Mouse (Mus musculus) embryonic fibroblast, embryonic 13.5 days (primary cell): Measurements from ENCODE around the gene Slc13a5. TPM values are rescaled to one million over a fixed set of nuclear protein-coding genes. Genes with fewer than 3 reads are reported as not detected.
A peak's percentile ranks its signal among the peaks of the same experiment; 100 is the strongest.

Experiments used
- H3K27ac ChIP-seq: 2 replicates; pipeline ENCODE4 v1.5.1; 2012; ENCODE audit warnings: low read length, control low read depth, inconsistent platforms; ENCODE audit not compliant: insufficient read depth
- H3K4me1 ChIP-seq: 2 replicates; pipeline ENCODE4 v1.6.1; 2011; ENCODE audit warnings: low read length; ENCODE audit not compliant: control insufficient read depth, insufficient read depth
- H3K4me3 ChIP-seq: 2 replicates; pipeline ENCODE4 v1.5.1; 2011; ENCODE audit warnings: mild to moderate bottlenecking, control low read depth, low read length; ENCODE audit not compliant: insufficient read depth
- CTCF ChIP-seq: IDR thresholded peaks from 2 replicates; pipeline ENCODE4 v1.5.1; 2011; ENCODE audit warnings: mild to moderate bottlenecking, control low read depth, low read length, moderate library complexity, borderline replicate concordance; ENCODE audit not compliant: insufficient read depth
- POLR2A ChIP-seq: IDR thresholded peaks from 2 replicates; pipeline ENCODE4 v1.6.1; 2011; ENCODE audit warnings: low read depth, mild to moderate bottlenecking, control low read depth, low read length, moderate library complexity
- polyA plus RNA-seq: library from polyadenylated mRNA; stranded (reverse); fragments of >200 nt; gene quantifications from 2 replicates; pipeline ENCODE4 v1.2.4, GENCODE M21; 2011; ENCODE audit warnings: low read depth; ENCODE audit not compliant: missing spikeins, insufficient read length

The Slc13a5 gene
- polyA plus RNA-seq, result 0.74 TPM in 1 of 2 replicates, not detected in the other

GRCm38 (mm10) chr11:72266960-72267560 lies at the start of gene Slc13a5:
Gene Slc13a5 (minus strand): TSS chr11:72267222.
- Histone ChIP-seq H3K4me1 (no peaks in the 10 kb centered on the region), H3K27ac (no peak within 1 kb of the TSS), H3K4me3 (peak within 1 kb of the TSS; percentile 40)
- no peak for TF ChIP-seq POLR2A
- no peak for TF ChIP-seq CTCF

- Histone ChIP-seq H3K4me1 (no peaks in the 10 kb centered on the region), H3K4me3 (no peak within 1 kb of the TSS), H3K27ac (no peak within 1 kb of the TSS)
- no peak for TF ChIP-seq CTCF
- no peak for TF ChIP-seq POLR2A
Observed at GRCm38 (mm10) chr11:72314151-72314895, 47.3 kb upstream of the Slc13a5 start, which contains the start of gene Fbxo39. Gene Fbxo39 (plus strand): TSS chr11:72314444.

DNA sequence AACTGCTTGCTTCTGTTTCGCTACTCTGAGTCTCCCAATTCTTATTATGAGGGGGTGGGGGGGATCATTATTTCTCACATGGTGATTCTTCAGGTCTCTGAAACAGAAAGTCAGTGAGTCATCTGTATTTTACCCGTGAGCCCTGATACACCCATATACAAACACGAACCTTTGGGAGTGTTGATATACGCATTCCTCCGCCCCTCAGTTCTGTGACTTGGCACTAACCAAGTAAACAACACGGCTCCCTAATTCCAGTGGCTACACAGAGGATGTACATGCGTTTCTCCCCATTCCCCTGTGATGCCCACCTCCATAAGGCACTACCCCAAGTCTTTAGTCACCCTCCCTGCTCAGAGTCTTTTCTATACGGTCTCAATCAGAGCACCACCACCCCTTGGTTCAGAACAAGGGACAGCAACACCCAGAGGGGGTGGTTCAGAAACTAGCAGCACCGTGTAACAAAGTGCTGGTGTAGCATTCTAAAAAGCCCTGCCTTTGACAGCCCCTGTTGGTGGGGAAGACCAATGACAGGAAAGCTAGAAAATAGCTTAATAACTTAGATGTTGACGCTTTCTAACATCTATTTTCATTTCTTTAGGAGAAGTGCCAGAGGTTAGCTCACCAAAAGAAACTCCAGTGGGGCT lies 44.5 kb upstream of the Slc13a5 start:
- Histone ChIP-seq H3K4me3 (no peak overlapping the region), H3K4me1 (no peaks in the 10 kb centered on the region), H3K27ac (no peak overlapping the region)
- no peak for TF ChIP-seq POLR2A
- TF ChIP-seq CTCF, result no peak

DNA sequence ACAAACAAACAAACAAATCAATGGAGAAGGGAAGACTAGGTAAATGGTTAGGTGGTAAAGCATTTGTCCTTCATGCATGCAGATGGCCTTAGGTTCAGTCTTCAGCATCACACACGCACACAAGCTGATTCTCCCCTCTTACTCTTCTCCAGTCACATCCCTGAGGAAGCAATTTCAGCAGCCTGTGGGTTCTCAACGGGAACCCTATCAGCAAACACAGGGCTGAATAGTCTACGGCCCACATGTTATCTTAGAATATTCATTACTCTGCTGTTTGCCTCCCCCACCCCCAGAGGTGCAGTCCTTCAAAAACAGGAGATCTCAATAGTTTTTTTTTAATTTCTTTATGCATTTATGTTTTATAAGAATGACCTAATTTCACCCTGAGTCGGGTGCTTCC lies 43.5 kb upstream of the Slc13a5 start:
- Histone ChIP-seq H3K4me3 (no peak overlapping the region), H3K27ac (no peak overlapping the region), H3K4me1 (no peaks in the 10 kb centered on the region)
- TF ChIP-seq CTCF (no peak), POLR2A (no peak)

DNA sequence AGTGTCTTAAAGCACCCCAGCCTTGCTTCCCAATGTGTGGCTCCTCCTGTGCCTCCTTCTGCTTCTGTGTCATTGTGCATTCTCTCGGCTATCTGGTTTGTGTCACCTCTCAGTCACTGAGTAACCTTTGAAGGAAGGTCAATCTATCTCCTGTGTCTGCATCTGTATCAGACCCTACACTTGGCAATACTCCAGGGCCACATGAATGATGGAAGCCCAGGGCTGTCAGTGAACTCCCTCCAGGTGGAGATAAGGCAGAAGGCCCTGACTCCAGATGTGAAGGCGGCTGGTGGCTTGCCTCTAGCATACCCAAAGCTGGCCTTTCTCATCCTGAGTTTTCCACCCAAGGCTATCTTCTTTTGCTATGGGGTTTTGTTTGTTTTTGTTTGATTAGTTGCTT lies 42.0 kb upstream of the Slc13a5 start:
- H3K4me1 ChIP-seq, result no peaks in the 10 kb centered on the region
- no peak overlapping the region for H3K27ac ChIP-seq
- H3K4me3 ChIP-seq, result no peak overlapping the region
- TF ChIP-seq POLR2A, result no peak
- no peak for TF ChIP-seq CTCF

- no peak overlapping the region for H3K4me3 ChIP-seq
- TF ChIP-seq POLR2A (no peak), CTCF (no peak)
- no peak overlapping the region for H3K27ac ChIP-seq
- H3K4me1 ChIP-seq, result no peaks in the 10 kb centered on the region
Observed at GRCm38 (mm10) chr11:72307461-72307860, 40.4 kb upstream of the Slc13a5 start.

GRCm38 (mm10) chr11:72302230-72302629 lies 35.2 kb upstream of the Slc13a5 start:
- Histone ChIP-seq H3K27ac (no peak overlapping the region), H3K4me3 (peak overlapping the region; percentile 36), H3K4me1 (no peaks in the 10 kb centered on the region; the same call in 1 of the 2 replicates)
- TF ChIP-seq CTCF (no peak), POLR2A (no peak)

DNA sequence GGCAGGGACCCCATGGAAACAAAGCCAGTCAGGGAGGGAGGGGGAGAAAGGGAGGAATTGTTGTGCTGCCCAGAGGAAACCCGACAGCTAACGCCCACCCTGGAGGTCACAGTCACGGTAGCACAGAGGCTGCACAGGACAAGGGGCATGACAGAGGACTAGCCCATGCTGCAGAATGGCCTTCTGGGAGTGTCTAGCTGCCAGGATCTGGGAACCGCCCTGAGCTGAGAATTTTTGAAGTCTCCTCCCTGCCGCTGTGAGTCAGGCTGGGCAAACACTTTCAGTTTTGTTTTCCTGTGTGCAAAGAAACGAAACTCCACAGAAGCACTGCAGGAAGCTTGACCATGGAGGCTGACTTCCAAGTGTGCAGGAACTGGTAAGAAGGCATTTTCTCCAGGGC lies 34.3 kb upstream of the Slc13a5 start, which contains the start of gene Xaf1:
Gene Xaf1 (plus strand): TSS at position 296 of the 400 bp plus-strand sequence.
- peak within 1 kb of the TSS; percentile 36 for H3K4me3 ChIP-seq
- TF ChIP-seq POLR2A (peak; percentile 66), CTCF (no peak)
- peak within 1 kb of the TSS; percentile 32 for H3K27ac ChIP-seq
- no peaks in the 10 kb centered on the region; the same call in 1 of the 2 replicates for H3K4me1 ChIP-seq

- no peak for TF ChIP-seq CTCF
- Histone ChIP-seq H3K4me3 (no peak overlapping the region), H3K27ac (no peak overlapping the region), H3K4me1 (no peaks in the 10 kb centered on the region)
Observed at GRCm38 (mm10) chr11:72293116-72293515, 26.1 kb upstream of the Slc13a5 start.

GRCm38 (mm10) chr11:72287543-72287942 lies 20.5 kb upstream of the Slc13a5 start:
- no peak overlapping the region for H3K4me3 ChIP-seq
- H3K4me1 ChIP-seq, result no peaks in the 10 kb centered on the region
- TF ChIP-seq POLR2A (no peak), CTCF (no peak)
- H3K27ac ChIP-seq, result no peak overlapping the region
